Mouse (Mus musculus) gastrocnemius, postnatal 10 days (tissue): ENCODE measurements around the gene Fam234b. TPM values are rescaled to one million over a fixed set of nuclear protein-coding genes. Genes with fewer than 3 reads are reported as not detected.

ENCODE experiments used
- DNase-seq: peaks from one replicate; pipeline ENCODE4 v3.0.0; 2021; ENCODE audit warnings: mixed read lengths
- total RNA-seq, 2 experiments: library from RNA; stranded (reverse); gene quantifications; 2 replicates each; pipeline ENCODE4 v1.2.3; 2021

Fam234b gene
- total RNA-seq, 2 experiments from 2014 or later, result 3.0 to 6.9 TPM

DNA sequence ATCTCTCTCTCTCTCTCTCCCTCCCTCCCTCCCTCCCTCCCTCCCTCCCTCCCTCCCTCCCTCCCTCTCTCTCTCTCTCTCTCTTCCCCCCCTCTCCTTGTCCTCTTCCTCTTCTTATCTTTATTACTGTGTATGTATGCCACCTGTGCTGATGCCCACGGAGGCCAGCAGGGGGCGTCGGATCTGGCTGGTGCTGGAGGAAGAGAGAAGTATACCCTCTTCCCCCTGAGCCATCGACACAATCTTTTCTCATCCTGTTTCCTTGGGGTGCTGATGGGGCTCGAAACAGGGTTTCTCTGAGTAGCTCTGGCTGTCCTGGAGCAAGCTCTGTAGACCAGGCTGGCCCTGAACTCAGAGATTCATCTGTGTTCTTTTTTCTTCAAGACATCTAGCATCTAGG is 14.9 kb upstream of the Fam234b start:
- no peak for DNase-seq

DNA sequence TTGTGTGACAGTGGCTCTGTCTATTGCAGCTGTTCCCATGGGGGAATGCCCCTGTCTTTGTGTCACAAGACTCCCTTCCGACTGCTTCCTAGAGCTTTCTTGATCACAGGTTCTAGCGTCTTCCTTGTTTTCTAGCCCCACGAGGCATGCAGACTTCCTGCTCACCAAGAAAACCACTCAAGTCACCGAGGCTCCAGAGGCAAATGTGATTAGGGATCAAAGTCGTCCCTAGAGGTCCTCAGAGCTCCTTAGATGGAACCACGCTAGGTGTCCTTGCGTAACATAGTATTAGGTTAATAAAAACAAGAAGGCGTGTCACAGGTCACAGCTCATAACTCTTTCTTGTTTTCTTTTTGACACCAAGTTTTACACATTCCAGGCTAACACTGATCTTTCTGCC is 13.8 kb upstream of the Fam234b start:
- no peak for DNase-seq

DNA sequence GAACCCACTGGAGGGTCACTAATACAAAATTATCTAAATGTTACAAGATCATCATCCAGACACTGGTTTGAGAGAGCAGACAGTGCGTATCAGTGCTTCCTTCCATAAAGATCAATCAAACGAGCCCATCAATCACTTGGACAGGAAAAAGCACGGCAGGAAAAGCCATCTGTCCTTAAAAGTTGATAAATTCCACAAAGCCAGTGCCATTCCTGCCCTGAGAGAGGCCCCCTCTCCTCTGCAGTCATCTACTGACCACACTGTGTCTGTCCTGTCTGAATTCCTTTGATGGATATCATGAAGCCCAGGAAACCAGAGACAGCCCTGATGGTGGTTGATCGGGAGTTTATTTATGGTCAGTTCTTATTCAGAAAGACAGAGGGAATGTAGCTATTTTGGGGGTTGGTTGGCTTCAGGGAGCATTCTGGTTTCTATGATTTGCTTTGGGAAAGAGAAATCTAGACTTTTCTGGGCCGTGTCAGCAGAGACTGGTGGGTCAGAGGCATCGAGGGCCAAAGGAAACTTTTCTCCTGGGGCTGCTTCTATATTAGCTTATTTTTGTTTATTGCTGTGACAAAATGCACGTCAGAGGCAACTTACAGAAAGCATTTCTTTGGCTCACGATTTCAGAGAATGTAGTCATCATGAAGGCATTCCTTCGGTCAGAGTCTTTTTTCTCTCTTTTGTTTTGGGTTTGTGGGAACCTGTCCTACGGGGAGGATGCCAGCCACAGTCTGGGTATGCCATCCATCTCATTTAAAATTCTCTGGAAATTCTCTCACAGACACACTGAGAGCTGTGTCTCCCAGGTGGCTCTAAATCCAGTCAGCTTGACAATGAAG is 10.5 kb upstream of the Fam234b start:
- DNase-seq, result no peak

DNA sequence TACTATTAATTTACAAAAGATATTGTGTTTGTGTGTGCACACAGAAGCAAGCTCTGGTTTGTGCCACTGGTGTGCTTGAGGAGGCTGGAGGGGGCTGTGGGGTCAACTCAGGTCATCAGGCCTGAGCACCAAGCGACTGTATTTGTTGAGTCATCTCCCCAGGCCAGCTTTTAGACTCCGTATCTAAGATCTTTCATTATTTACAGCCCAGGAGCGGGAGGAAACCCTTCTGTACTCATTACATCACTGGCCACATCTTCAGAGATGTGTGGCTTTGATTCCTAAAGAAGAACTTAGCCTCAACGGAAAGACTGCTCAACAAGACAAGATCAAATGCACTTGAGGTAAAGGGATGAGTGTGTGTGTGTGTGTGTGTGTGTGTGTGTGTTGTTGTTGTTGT is 9.1 kb upstream of the Fam234b start:
- no peak for DNase-seq

DNA sequence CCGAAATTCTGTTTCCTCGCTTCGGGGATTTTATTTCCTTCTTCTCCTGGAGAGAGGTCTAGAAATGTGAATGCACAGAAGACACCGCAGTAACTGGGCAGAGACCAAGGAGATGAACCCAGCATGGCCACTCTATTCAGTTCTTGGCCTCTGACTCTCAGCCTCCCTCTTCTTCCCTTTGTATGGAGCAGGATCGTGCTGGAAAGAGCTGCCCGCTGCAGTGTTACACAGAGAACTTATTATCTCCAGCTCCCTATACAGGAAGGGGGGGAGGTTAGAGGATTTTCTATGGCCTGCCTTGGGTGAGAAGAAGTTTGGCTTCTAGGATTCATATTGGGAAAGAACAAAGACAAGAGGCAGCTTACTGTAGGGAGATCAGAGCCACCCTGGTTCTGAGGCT is 7.7 kb upstream of the Fam234b start:
- no peak for DNase-seq

DNA sequence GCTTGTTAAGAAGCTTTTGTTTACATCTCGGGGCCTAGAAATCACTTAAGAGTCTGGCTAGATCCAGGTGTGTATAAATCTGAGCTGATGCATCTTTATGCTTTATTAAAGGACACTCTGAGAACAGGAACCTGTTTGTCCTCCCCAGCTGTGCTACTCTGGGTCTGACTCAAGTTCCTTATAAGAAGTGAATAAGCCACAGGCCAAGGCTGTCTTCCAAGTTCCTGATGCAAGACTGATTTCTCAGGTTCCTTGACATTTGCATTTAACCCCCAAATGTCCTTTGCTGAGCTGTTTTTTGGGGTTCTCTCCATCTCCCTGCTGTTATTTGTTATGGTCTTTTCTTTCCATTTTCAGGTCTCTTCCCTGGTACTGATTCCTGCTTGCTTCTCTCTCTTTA is 5.9 kb upstream of the Fam234b start:
- no peak for DNase-seq

GRCm38 (mm10) chr6:135192993-135193392 is 4.8 kb upstream of the Fam234b start:
- no peak for DNase-seq

DNA sequence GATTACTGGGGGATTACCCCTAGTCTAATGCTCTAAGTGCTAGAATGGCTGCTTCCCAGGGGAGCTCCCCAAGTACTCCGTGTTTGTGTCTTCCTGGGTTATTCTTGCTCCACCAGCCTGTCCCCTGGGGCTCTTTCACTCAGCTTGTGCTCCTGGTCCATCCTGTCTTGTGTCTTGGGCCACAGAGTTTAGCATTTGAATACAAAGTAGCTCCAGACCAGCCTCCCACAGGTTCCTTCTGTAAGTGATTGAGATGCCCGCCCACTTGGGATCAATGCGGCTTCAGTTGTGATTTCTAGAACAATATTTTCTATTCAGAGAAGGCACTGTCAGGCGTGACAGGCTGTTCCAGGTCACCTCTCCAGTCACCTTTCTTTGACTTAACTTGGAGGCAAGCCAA is 4.0 kb upstream of the Fam234b start:
- no peak for DNase-seq

- DNase-seq, result no peak
Measured at GRCm38 (mm10) chr6:135194907-135195306, 2.9 kb upstream of the Fam234b start.

- no peak for DNase-seq
Measured at GRCm38 (mm10) chr6:135196707-135197106, 1.1 kb upstream of the Fam234b start.

- no peak for DNase-seq
Measured at GRCm38 (mm10) chr6:135197446-135197845, 331 bp upstream of the Fam234b start.

GRCm38 (mm10) chr6:135198726-135199125 is 949 bp downstream of the Fam234b start:
- DNase-seq, result no peak

DNA sequence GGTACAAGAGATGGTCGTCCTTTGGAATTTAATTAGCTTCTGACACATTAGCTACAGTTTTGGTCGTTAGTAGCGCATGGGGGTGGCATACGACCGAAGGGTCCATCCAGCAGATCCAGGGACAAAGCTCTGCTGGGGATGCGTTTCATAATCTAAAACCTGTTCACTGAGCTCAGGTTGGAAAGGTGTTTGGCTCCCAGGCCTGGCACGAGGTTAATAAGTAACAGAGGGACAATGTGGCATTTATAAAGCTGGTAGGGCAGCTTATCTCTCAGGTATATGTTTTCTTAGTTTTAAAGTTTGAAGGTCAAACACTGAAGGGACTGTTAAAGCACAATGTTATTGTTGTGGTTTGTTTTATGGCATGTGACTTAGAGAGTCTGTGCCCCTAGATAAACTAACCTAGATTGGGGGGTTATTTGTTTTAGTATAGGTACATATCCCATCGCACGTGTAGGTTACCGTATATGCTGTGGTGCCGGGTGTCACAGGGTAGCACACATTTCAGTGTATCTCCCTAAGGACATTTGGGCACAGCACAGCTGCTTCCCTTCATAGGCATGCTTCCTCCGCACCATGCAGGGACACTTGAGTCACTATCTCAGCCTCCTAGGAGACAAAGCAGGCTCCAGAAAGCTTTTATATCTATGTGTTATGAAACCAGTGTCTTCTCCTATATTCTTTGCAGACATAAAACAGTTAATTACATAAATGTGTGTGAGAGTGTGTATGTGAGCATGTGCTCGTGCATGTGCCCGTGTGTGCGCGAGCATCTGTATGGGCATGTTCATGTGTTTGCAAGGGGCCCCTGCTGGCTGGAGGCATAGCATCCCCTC is 2.6 kb downstream of the Fam234b start:
- DNase-seq, result no peak

- no peak for DNase-seq
Measured at GRCm38 (mm10) chr6:135202668-135203067, 4.9 kb downstream of the Fam234b start.

DNA sequence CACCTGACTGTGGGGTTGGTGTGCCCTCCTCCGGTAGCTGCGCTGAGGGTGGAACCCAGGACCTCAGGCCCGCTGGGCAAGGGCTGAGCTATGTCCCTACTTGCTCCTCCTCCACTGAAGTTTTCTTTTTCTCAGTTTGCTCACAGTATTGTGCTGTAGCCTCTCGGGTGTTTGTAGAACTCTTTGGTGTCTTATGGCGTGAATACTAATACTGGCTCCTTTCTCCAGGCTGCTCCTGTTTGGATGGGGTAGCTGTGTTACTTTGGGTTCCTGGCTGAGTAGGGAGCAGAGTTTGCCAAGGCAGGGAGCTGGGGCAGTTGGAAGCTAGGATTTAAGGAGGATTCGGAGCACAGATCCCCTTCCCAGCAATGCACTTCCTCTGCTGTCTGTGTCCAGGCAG is 6.0 kb downstream of the Fam234b start:
- DNase-seq, result no peak

GRCm38 (mm10) chr6:135204869-135205268 is 7.1 kb downstream of the Fam234b start:
- no peak for DNase-seq

- DNase-seq, result no peak
Measured at GRCm38 (mm10) chr6:135205802-135206201, 8.0 kb downstream of the Fam234b start.

DNA sequence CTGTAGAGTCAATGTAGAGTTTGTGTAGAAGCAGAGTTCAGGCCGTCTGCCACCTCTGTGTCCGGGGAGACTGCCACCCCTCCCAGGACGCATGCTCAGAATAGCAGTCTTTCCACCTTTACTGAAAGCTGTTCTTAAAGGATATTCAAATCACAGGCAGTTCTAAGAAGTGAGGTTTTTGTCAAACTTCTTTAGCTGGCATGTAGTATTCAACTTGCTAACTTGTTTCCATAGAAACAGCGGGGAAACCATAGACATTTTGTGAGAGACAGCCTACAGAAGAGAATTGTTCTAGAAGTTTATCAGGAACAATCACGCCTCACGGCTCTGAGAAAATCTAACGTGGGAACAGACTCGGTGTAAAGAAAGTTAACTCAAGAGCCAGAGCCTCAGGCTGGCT is 9.1 kb downstream of the Fam234b start:
- DNase-seq, result no peak

- no peak for DNase-seq
Measured at GRCm38 (mm10) chr6:135211169-135211568, 13.4 kb downstream of the Fam234b start.

DNA sequence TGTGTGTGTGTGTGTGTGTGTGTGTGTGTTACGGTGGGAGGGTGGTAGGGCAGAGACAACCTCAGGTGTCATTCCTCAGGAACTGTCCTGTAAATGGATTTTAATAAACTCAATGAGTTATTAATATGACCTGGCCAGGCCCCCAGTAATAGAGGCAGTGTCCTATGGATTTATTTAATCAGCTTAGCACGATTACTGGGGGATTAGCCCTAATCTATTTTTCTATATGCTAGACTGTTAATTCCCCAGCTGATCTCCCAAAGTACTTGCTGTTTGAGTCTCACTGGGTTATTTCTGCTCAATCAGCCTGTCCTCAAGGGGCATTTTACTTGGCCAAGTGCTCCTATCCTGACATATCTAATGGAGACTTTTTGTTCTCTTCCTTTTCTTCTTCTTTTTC is 14.9 kb downstream of the Fam234b start:
- DNase-seq, result no peak

DNA sequence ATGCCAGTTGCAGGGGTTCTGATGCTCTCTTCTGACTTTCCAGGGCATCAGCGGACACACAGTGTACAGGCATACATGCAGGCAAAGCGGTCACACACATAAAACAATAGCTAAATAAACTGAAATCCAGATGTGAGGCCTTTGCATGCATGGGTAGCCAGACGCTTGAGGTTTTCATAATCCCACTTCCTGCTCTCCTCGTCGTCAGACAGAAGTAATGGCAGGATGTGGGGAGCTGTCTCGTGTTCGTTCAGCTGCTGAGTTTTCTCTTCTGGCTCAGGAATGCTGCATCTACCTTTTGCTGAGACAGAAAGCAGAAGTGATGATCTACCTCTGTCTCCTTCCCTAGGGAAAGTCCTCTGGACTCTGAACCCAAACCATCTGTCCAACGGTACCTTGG is 20.6 kb downstream of the Fam234b start:
- DNase-seq, result no peak

DNA sequence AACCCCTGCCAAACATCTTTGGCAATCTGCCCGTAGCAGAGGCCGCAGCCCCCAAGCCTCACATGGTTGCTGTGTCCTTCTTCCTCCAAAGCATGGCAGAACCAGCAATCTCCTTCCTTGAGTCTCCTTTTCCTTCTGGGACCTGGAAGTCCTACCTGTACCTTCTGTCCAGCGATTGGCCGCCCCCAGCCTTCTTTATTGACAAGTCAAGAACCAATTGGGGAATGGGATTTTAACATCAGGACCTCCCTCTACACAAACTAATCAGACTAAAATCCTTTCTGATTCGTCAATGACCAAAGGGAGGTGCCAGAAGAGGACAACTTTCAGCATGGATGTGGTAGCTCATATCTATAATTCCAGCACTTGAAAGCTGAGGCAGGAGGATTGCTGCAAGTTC is 22.1 kb downstream of the Fam234b start:
- DNase-seq, result no peak

GRCm38 (mm10) chr6:135223786-135224416 is 26.1 kb downstream of the Fam234b start:
- no peak for DNase-seq
